Mouse (Mus musculus): Measurements from ENCODE around the gene Pp2d1. TPM values are rescaled to one million over a fixed set of nuclear protein-coding genes. Genes with fewer than 3 reads are reported as not detected.

Gene Pp2d1
- polyA plus RNA-seq, 1 experiment from 2014 or later: 0.35 TPM

- H3K9me3 ChIP-seq (ENCODE audit: control insufficient read depth, low read length): no peaks in the 10 kb centered on the region
- H3K4me2 ChIP-seq (replicated peaks; ENCODE audit: low read depth, low read length): peak overlapping the region; percentile 50
- H3K9ac ChIP-seq (ENCODE audit: low read depth, low read length): peak overlapping the region; percentile 64
- 5% methylated on average over 15 of the region's 15 CpGs for WGBS
- no peak for ATAC-seq (ENCODE audit: low FRiP score, low TSS enrichment)
- peak overlapping the region; percentile 99 for H3K27ac ChIP-seq (ENCODE audit: low read depth, low read length)
- peaks cover 12% of the 10 kb centered on the region; the same call in 1 of the 2 replicates for H3K4me1 ChIP-seq (ENCODE audit: control insufficient read depth, insufficient read depth, low read length)
- peak overlapping the region; percentile 93 for H3K4me3 ChIP-seq (ENCODE audit: low read length)
- H3K27me3 ChIP-seq (ENCODE audit: control insufficient read depth, insufficient read depth, low read length): no peaks in the 10 kb centered on the region
- H3K36me3 ChIP-seq (ENCODE audit: control insufficient read depth, insufficient read depth, low read length): no peaks in the 10 kb centered on the region; the same call in 1 of the 2 replicates
These were observed 61.0 kb downstream of the Pp2d1 start for GRCm38 (mm10) chr17:53478066-53478857.

GRCm38 (mm10) chr17:53468697-53469096, 70.6 kb downstream of the Pp2d1 start:
- no peak overlapping the region for H3K9ac ChIP-seq (ENCODE audit: low read depth, low read length)
- no peaks in the 10 kb centered on the region for H3K36me3 ChIP-seq (ENCODE audit: control insufficient read depth, insufficient read depth, low read length)
- H3K4me2 ChIP-seq (replicated peaks; ENCODE audit: low read depth, low read length): no peak overlapping the region
- no peak overlapping the region for H3K4me3 ChIP-seq (ENCODE audit: low read length)
- no peaks in the 10 kb centered on the region for H3K27me3 ChIP-seq (ENCODE audit: control insufficient read depth, insufficient read depth, low read length)
- no peaks in the 10 kb centered on the region for H3K4me1 ChIP-seq (ENCODE audit: control insufficient read depth, insufficient read depth, low read length)
- ATAC-seq (ENCODE audit: low FRiP score, low TSS enrichment): no peak
- no peaks in the 10 kb centered on the region for H3K9me3 ChIP-seq (ENCODE audit: control insufficient read depth, low read length)
- H3K27ac ChIP-seq (ENCODE audit: low read depth, low read length): no peak overlapping the region

GRCm38 (mm10) chr17:53465569-53465968, 73.7 kb downstream of the Pp2d1 start:
- Histone ChIP-seq H3K9me3 (ENCODE audit: control insufficient read depth, low read length) (no peaks in the 10 kb centered on the region), H3K27me3 (ENCODE audit: control insufficient read depth, insufficient read depth, low read length) (no peaks in the 10 kb centered on the region), H3K36me3 (ENCODE audit: control insufficient read depth, insufficient read depth, low read length) (no peaks in the 10 kb centered on the region), H3K27ac (ENCODE audit: low read depth, low read length) (no peak overlapping the region), H3K4me3 (ENCODE audit: low read length) (no peak overlapping the region), H3K4me2 (replicated peaks; ENCODE audit: low read depth, low read length) (no peak overlapping the region), H3K4me1 (ENCODE audit: control insufficient read depth, insufficient read depth, low read length) (no peaks in the 10 kb centered on the region), H3K9ac (ENCODE audit: low read depth, low read length) (no peak overlapping the region)
- ATAC-seq (ENCODE audit: low FRiP score, low TSS enrichment): 0 out of 2 replicates have a peak, but pooled peaks have one; percentile 21
- 68% methylated on average over 4 of the region's 4 CpGs for WGBS

- Histone ChIP-seq H3K27ac (ENCODE audit: low read depth, low read length) (no peak overlapping the region), H3K4me3 (ENCODE audit: low read length) (peak overlapping the region; percentile 40), H3K27me3 (ENCODE audit: control insufficient read depth, insufficient read depth, low read length) (no peaks in the 10 kb centered on the region), H3K9me3 (ENCODE audit: control insufficient read depth, low read length) (no peaks in the 10 kb centered on the region), H3K4me1 (ENCODE audit: control insufficient read depth, insufficient read depth, low read length) (no peaks in the 10 kb centered on the region), H3K4me2 (replicated peaks; ENCODE audit: low read depth, low read length) (peak overlapping the region; percentile 48), H3K36me3 (ENCODE audit: control insufficient read depth, insufficient read depth, low read length) (no peaks in the 10 kb centered on the region), H3K9ac (ENCODE audit: low read depth, low read length) (peak overlapping the region; percentile 40; the same call in 1 of the 2 replicates)
- ATAC-seq (ENCODE audit: low FRiP score, low TSS enrichment): no peak
- WGBS: 21% methylated on average over 7 of the region's 9 CpGs
These were observed 75.8 kb downstream of the Pp2d1 start for GRCm38 (mm10) chr17:53463496-53463840.

GRCm38 (mm10) chr17:53462603-53463495, 76.4 kb downstream of the Pp2d1 start, which contains the start of gene Efhb:
TSS of gene Efhb (minus strand) at chr17:53463321.
- peak; percentile 97 for ATAC-seq (ENCODE audit: low FRiP score, low TSS enrichment)
- Histone ChIP-seq H3K9ac (ENCODE audit: low read depth, low read length) (peak within 1 kb of the TSS; percentile 40; the same call in 1 of the 2 replicates), H3K27ac (ENCODE audit: low read depth, low read length) (no peak within 1 kb of the TSS), H3K4me2 (replicated peaks; ENCODE audit: low read depth, low read length) (peak within 1 kb of the TSS; percentile 48), H3K9me3 (ENCODE audit: control insufficient read depth, low read length) (no peaks in the 10 kb centered on the region), H3K27me3 (ENCODE audit: control insufficient read depth, insufficient read depth, low read length) (no peaks in the 10 kb centered on the region), H3K4me1 (ENCODE audit: control insufficient read depth, insufficient read depth, low read length) (no peaks in the 10 kb centered on the region), H3K4me3 (ENCODE audit: low read length) (peak within 1 kb of the TSS; percentile 40), H3K36me3 (ENCODE audit: control insufficient read depth, insufficient read depth, low read length) (no peaks in the 10 kb centered on the region)
- WGBS: 21% methylated on average over 26 of the region's 26 CpGs

Other genes starting within 250 kb of the Pp2d1 start
- gene Efhb, start 76.1 kb downstream of the Pp2d1 start, polyA plus RNA-seq (2014; fragmentation: Nextera tagmentation; extraction: Ambion mirVana): 0.17 and 0.18 TPM in 2 replicates
- 66.0 and 90.0 TPM in 2 replicates for gene Rab5a, start 60.2 kb downstream of the Pp2d1 start, polyA plus RNA-seq (2014; fragmentation: Nextera tagmentation; extraction: Ambion mirVana)
- gene Kat2b, start 27.4 kb upstream of the Pp2d1 start, polyA plus RNA-seq (2014; fragmentation: Nextera tagmentation; extraction: Ambion mirVana): 4.4 and 5.8 TPM in 2 replicates
- gene Sgo1, start 149.9 kb upstream of the Pp2d1 start, polyA plus RNA-seq (2014; fragmentation: Nextera tagmentation; extraction: Ambion mirVana): 48.4 and 51.1 TPM in 2 replicates